Mouse (Mus musculus) right cerebral cortex, postnatal 25 days (tissue): ENCODE results near the gene Eva1a.

Experiments
- DNase-seq: peaks from one replicate; pipeline ENCODE4 v3.0.0; 2022

Eva1a gene

GRCm38 (mm10) chr6:82040834-82041487 is at the start of gene Eva1a:
Gene Eva1a (plus strand): TSS chr6:82041043.
- peak; percentile 19 for DNase-seq

- DNase-seq: no peak
Observed at GRCm38 (mm10) chr6:82012392-82012791, 28.5 kb upstream of the Eva1a start.

GRCm38 (mm10) chr6:82021074-82021473 is 19.8 kb upstream of the Eva1a start:
- DNase-seq: no peak

DNA sequence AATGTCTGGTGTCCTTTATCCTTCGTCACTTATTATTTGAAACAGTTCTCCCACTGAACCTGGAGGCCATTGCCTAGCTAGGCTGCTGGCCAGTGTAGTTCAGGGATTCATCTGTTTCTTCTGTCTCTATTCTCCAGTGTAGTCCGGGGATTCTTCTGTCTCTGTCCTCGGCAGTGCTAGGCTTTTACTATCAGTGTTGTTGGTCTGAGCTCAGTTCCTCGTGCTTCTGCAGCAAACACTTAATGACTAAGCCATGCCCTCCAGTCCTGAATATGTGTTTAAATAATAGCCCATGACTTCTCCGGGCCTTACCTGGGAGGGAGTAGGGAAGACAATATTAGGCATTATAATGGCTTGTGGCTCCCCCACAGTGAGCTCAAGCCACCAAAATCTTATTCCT is 19.3 kb upstream of the Eva1a start:
- no peak for DNase-seq

- DNase-seq: no peak
Observed at GRCm38 (mm10) chr6:82029611-82030510, 11.0 kb upstream of the Eva1a start.

DNA sequence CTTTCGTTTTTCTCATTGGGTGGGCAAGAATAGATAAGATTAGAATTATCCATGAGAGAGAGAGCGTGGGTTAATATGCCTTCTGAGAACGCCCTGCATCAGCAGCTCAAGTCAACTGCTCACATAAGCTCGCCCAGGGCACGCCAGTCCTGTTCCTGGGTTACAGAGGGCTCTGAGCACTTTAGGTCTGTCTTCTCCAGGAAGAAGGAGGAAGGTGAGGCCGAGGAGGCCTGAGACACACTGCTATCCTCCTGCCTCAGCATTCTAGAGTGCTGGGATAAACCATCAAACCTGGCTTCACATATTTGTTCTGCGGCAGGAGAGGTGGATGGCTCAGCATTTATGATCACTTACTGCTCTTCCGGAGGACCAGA is 10.3 kb upstream of the Eva1a start:
- no peak for DNase-seq

- no peak for DNase-seq
Observed at GRCm38 (mm10) chr6:82037211-82037610, 3.6 kb upstream of the Eva1a start.

DNA sequence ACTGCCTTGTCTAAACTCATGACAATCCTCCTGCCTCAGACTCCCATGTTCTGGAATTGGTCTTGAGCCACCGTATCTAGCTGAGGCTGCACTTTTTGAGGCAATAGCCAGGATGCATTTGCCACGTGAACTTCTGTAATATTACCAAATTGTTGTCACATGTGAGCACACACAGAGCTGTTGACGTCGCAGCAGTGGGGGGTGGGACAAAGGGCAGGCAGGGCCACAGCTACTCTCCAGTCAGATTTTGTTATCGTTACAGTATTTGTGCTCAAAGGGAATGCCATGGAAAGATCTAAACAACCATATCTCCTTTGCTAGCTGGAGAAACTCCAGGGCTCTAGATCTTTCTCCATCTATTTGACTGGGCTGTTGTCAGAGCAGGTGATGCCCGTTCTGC is 1.6 kb upstream of the Eva1a start:
- no peak for DNase-seq

- DNase-seq: no peak
Observed at GRCm38 (mm10) chr6:82039968-82040367, 875 bp upstream of the Eva1a start.

- DNase-seq: peak; percentile 22
Observed at GRCm38 (mm10) chr6:82041488-82042295, 849 bp downstream of the Eva1a start.

- peak; percentile 21 for DNase-seq
Observed at GRCm38 (mm10) chr6:82042296-82043125, 1.7 kb downstream of the Eva1a start.

DNA sequence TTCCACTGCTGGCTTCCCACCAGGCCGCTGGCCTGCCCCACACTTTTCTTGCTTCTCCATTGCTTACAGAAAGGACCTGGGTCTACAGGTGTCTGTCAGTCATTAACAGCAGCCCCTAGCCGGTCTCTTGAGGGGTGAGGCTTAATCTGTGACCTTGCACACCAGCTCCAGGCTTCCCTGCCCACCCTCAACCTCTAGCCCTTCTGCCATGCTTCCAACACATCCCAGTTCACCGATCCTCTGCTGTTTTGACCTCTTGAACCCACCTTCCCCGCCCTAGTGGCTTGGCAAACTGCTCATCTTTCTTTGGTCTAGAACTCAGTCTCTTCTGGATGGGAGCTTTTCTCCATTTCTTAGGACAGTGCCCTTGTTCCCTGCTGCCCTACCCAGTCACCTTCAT is 2.8 kb downstream of the Eva1a start:
- DNase-seq: no peak

DNA sequence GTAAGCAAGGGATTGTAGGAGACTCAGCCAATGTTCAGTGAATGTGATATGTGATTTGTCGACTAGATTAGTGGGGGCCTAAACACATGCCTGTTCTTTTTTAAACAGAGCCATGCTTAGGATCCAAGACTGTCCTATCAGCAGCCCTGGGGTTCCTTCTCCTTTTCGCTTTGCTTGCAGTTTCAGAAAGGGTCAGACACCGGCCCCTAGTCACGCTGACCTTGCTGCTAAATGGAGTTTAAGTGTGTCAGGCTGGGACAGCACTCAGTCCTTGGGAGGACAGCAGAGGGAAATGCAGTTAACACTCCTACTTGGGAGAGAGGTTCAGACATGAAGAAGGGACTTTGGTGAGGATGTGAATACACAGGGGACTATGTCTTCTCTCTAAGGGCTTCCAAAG is 3.7 kb downstream of the Eva1a start:
- DNase-seq: no peak

DNA sequence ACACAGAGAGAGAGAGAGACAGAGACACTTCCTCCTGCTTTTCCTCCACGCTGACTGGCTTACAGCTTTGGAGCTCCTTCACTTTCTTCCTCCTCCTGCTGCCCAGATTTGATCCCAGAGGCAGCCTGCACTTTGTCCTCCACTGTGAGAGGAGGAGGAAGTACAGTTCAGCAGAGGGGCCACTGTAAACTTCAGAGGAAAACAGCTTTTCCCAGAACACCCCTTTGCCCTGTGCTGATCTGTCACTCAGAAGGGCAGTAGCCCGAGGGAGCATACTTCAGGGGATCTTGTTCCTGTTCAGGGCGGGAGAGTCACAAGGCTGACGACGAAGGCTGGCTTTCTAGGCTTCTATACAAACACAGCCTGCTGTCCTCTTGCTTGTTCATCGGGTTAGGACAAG is 7.1 kb downstream of the Eva1a start:
- DNase-seq: no peak

DNA sequence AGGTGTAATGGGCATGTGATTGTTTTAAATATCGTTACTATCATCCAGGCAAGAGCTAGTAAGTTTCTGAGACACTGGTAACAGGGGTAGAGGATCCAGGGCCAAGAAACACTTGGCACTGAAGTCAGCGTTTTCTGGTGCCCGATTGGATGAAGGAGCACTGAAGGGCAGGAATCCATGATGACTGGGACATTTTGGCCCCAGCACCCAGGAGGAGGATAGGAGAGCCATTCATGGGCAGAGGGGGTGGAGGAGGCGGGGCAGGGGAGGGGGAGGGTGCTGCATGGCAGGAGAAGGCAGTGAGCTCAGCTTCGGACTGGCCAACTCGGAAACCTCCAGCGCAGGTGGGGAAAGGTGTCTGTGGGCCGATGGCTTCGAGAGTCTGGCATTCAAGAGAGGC is 9.4 kb downstream of the Eva1a start:
- no peak for DNase-seq

DNA sequence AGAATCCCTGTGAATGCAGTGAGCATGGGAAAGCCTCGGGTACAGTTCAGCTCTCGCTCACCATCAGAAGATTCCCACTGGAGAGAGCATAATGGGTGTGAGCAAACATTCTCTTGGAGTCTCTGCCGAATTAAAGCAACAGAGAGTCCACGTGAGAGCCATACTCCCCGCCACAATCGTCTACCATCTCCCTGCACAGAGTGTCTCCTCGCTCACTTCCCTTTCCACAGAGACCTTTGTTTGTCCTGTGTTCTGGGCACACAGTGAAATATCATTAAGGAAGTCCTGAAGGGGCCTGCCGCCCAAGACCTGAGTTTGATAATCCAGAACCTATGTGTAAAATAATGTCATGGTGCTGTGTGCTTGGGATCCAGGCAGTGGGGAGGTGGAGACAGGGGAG is 10.7 kb downstream of the Eva1a start:
- DNase-seq: no peak

DNA sequence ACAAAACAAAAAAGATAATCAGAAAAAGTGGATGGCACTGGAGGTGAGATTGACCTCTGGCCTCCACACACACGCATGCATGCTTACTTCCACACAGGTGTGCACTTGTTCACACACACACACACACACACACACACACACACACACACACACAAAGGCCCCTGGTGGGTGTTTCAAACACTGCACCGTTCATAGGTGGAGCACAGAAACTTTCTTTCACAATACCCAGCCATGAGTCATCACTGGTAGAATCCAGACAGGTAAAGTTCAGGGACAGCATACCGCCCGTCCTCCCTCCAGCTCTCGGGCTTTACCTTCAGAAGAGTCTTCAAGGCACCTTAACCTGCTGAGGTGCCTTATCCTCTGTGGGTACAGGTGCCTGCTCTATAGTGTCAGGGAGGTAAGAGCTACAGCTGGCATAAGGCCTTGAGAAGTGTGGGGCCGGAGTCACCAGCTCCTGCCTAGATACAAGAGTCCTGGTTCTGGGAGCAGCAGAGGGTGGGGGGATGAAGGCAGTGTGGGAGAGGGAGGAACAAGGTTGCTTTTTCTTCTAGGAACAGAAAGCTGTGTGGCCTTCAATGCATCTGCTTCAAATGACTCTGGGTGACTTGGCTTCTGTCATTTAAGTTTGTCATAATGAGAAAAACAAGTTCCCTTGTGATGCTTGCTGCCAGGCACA is 11.3 kb downstream of the Eva1a start:
- DNase-seq: no peak

GRCm38 (mm10) chr6:82052726-82053118 is 11.9 kb downstream of the Eva1a start:
- no peak for DNase-seq

- no peak for DNase-seq
Observed at GRCm38 (mm10) chr6:82054854-82055253, 14.0 kb downstream of the Eva1a start.

- DNase-seq: no peak
Observed at GRCm38 (mm10) chr6:82059896-82060295, 19.1 kb downstream of the Eva1a start.

GRCm38 (mm10) chr6:82065230-82065629 is 24.4 kb downstream of the Eva1a start:
- no peak for DNase-seq

- DNase-seq: no peak
Observed at GRCm38 (mm10) chr6:82066515-82067081, 25.8 kb downstream of the Eva1a start.
